Mouse (Mus musculus): Measurements from ENCODE around the gene Cdca7l. TPM values are rescaled to one million over a fixed set of nuclear protein-coding genes. Genes with fewer than 3 reads are reported as not detected.

The Cdca7l gene
- total and polyA plus RNA-seq, 3 experiments = 30.6 to 56.6 (median 55.1) TPM

GRCm38 (mm10) chr12:117835371-117835770 lies 31.3 kb downstream of the Cdca7l start:
- in situ Hi-C loops (cut with MboI; ENCODE audit: low pct_ligation_motif_present, low pct_unique_long_range_greater_than_20kb, low sequenced_read_pairs) = no loop called here
- no peak overlapping the region for H3K4me3 ChIP-seq (replicated peaks in 1 of 3; ENCODE audit: low read depth in 2 of 3, low read length in 2 of 3, poor library complexity in 1 of 3)
- H3K27me3 ChIP-seq (replicated peaks) = no peaks in the 10 kb centered on the region
- H3K79me2 ChIP-seq (replicated peaks; ENCODE audit: control insufficient read depth, extremely low read depth, insufficient read depth, poor library complexity, severe bottlenecking) = no peaks in the 10 kb centered on the region
- TF ChIP-seq RCOR1 (conservative IDR thresholded peaks at IDR 0.05; ENCODE audit: low read depth, low read length) (no peak), USF2 (conservative IDR thresholded peaks at IDR 0.05; ENCODE audit: low read depth, low read length) (no peak), POLR2AphosphoS2 (IDR thresholded peaks at IDR 0.05; ENCODE audit: low read depth, low read length) (no peak), SIN3A (IDR thresholded peaks at IDR 0.05; ENCODE audit: low read length) (no peak), KAT2A (IDR thresholded peaks at IDR 0.05; ENCODE audit: insufficient replicate concordance, low read length) (no peak), ELF1 (IDR thresholded peaks at IDR 0.05; ENCODE audit: low read depth, low read length) (no peak), ZKSCAN1 (IDR thresholded peaks at IDR 0.05; ENCODE audit: borderline replicate concordance, low read depth, low read length) (no peak), SMC3 (IDR thresholded peaks at IDR 0.05; ENCODE audit: low read depth, low read length) (no peak), MAX (IDR thresholded peaks at IDR 0.05; ENCODE audit: low read length) (no peak), ZNF384 (IDR thresholded peaks at IDR 0.05; ENCODE audit: low read depth, low read length) (no peak)
- H3K4me2 ChIP-seq (ENCODE audit: insufficient read depth, low read depth, poor library complexity, severe bottlenecking) = no peak overlapping the region
- H3K4me1 ChIP-seq (ENCODE audit: control insufficient read depth in 1 of 2, insufficient read depth in 2 of 2) = peaks cover 6 to 18% of the 10 kb centered on the region in 2 experiments; a peak in 3 of 4 replicates
- H3K9ac ChIP-seq (ENCODE audit: insufficient read depth, low read depth) = no peak overlapping the region
- no peaks in the 10 kb centered on the region for H3K36me3 ChIP-seq (replicated peaks in 1 of 2; ENCODE audit: control insufficient read depth in 1 of 2, insufficient read depth in 1 of 2, low read length in 1 of 2)
- H3K27ac ChIP-seq (ENCODE audit: insufficient read depth, low read depth) = no peak overlapping the region
- no peaks in the 10 kb centered on the region for H3K9me3 ChIP-seq (replicated peaks; ENCODE audit: low read length)
- dilution Hi-C loops (cut with MboI; ENCODE audit: extremely low pct_ligation_motif_present, extremely low pct_unique_long_range_greater_than_20kb, low sequenced_read_pairs) = no loop called here
- DNase-seq (ENCODE audit: extremely low read depth) = no peak

GRCm38 (mm10) chr12:117837376-117837775 lies 33.3 kb downstream of the Cdca7l start:
- in situ Hi-C loops (cut with MboI; ENCODE audit: low pct_ligation_motif_present, low pct_unique_long_range_greater_than_20kb, low sequenced_read_pairs) (no loop called here), dilution Hi-C loops (cut with MboI; ENCODE audit: extremely low pct_ligation_motif_present, extremely low pct_unique_long_range_greater_than_20kb, low sequenced_read_pairs) (no loop called here)
- Histone ChIP-seq H3K27ac (ENCODE audit: insufficient read depth, low read depth) (no peak overlapping the region), H3K79me2 (replicated peaks; ENCODE audit: control insufficient read depth, extremely low read depth, insufficient read depth, poor library complexity, severe bottlenecking) (no peaks in the 10 kb centered on the region), H3K9me3 (replicated peaks; ENCODE audit: low read length) (no peaks in the 10 kb centered on the region), H3K4me2 (ENCODE audit: insufficient read depth, low read depth, poor library complexity, severe bottlenecking) (no peak overlapping the region), H3K9ac (ENCODE audit: insufficient read depth, low read depth) (no peak overlapping the region), H3K36me3 (replicated peaks in 1 of 2; ENCODE audit: control insufficient read depth in 1 of 2, insufficient read depth in 1 of 2, low read length in 1 of 2) (no peaks in the 10 kb centered on the region), H3K4me3 (replicated peaks in 1 of 3; ENCODE audit: low read depth in 2 of 3, low read length in 2 of 3, poor library complexity in 1 of 3) (no peak overlapping the region), H3K4me1 (ENCODE audit: control insufficient read depth in 1 of 2, insufficient read depth in 2 of 2) (peaks cover under 1 to 7% of the 10 kb centered on the region in 2 experiments; a peak in 2 of 4 replicates), H3K27me3 (replicated peaks) (no peaks in the 10 kb centered on the region)
- TF ChIP-seq TCF12 (IDR thresholded peaks at IDR 0.05; ENCODE audit: low read depth, low read length) = no peak
- no peak for TF ChIP-seq CHD2 (IDR thresholded peaks at IDR 0.05; ENCODE audit: low read length)
- TF ChIP-seq MXI1 (IDR thresholded peaks at IDR 0.05; ENCODE audit: low read depth, low read length) = no peak
- TF ChIP-seq HCFC1 (IDR thresholded peaks at IDR 0.05; ENCODE audit: low read depth, low read length) = no peak
- no peak for DNase-seq (ENCODE audit: extremely low read depth)

DNA sequence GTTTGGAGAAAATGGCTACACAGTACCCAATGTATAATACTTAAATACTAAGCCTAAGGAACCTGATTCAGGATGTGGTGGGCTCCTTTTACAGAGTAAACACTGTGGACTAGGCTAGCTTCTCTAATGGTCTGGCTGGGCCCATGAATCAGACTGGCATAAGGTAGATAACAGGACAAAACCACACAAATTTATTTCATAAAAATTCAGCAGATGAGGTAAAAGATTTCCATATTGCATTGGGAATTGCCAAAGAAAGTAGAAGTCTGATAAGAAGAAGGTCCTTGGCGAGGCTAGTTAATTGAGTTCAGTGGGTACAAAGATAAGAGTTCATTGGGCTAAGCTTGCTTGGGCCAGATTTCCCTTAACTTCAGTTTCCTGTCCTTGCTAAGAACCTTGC lies 36.6 kb downstream of the Cdca7l start:
- Histone ChIP-seq H3K9ac (ENCODE audit: insufficient read depth, low read depth) (no peak overlapping the region), H3K36me3 (replicated peaks in 1 of 2; ENCODE audit: control insufficient read depth in 1 of 2, insufficient read depth in 1 of 2, low read length in 1 of 2) (peaks cover 0 to under 1% of the 10 kb centered on the region in 2 experiments), H3K4me3 (replicated peaks in 1 of 3; ENCODE audit: low read depth in 2 of 3, low read length in 2 of 3, poor library complexity in 1 of 3) (no peak overlapping the region), H3K4me1 (ENCODE audit: control insufficient read depth in 1 of 2, insufficient read depth in 2 of 2) (peaks cover 0 to 23% of the 10 kb centered on the region in 2 experiments; a peak in 2 of 4 replicates), H3K27ac (ENCODE audit: insufficient read depth, low read depth) (no peak overlapping the region), H3K4me2 (ENCODE audit: insufficient read depth, low read depth, poor library complexity, severe bottlenecking) (no peak overlapping the region), H3K9me3 (replicated peaks; ENCODE audit: low read length) (no peaks in the 10 kb centered on the region), H3K79me2 (replicated peaks; ENCODE audit: control insufficient read depth, extremely low read depth, insufficient read depth, poor library complexity, severe bottlenecking) (peaks cover 3% of the 10 kb centered on the region; the same call in 1 of the 2 replicates), H3K27me3 (replicated peaks) (no peaks in the 10 kb centered on the region)
- in situ Hi-C loops (cut with MboI; ENCODE audit: low pct_ligation_motif_present, low pct_unique_long_range_greater_than_20kb, low sequenced_read_pairs) = no loop called here
- no peak for DNase-seq (ENCODE audit: extremely low read depth)
- TF ChIP-seq KAT2A (IDR thresholded peaks at IDR 0.05; ENCODE audit: insufficient replicate concordance, low read length) (no peak), RCOR1 (conservative IDR thresholded peaks at IDR 0.05; ENCODE audit: low read depth, low read length) (no peak)
- dilution Hi-C loops (cut with MboI; ENCODE audit: extremely low pct_ligation_motif_present, extremely low pct_unique_long_range_greater_than_20kb, low sequenced_read_pairs) = no loop called here
